Mouse (Mus musculus): ENCODE data around the gene Cep63. TPM values are rescaled to one million over a fixed set of nuclear protein-coding genes. Genes with fewer than 3 reads are reported as not detected.

Cep63 gene
- polyA plus RNA-seq, 1 experiment from 2014 or later, result 53.1 TPM

DNA sequence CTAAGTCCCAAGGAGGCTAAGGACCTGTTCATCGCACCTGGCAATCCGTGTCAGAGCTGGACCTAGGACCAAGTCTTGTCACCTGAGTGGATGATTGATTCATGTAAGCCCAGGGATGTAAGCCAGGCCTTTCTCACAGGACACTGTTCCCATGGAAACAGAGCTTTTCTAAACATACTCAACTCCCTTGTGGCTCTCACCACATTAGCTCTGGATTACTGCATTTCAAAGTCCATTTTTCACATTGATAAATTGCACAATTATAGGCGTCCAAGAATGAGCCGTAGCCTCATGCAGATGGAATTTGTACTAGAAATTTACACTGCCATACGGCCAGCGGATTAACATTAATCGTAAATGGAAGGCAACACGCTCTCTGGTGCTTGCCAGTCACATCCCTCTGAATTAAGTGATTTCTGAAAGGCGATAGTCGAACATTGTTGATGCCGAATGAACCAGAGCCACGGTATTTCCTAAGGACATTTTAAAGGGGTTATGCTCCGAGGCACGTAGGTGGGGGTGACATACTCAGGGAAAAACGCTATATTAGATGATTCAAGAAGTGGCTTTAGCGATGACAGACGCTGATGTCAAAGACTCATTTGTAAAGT is 23.7 kb upstream of the Cep63 start:
- Histone ChIP-seq H3K36me3 (ENCODE audit: control insufficient read depth, insufficient read depth, low read length) (no peaks in the 10 kb centered on the region), H3K4me2 (no peak overlapping the region), H3K27me3 (ENCODE audit: control insufficient read depth, insufficient read depth, low read length) (no peaks in the 10 kb centered on the region), H3K4me3 (ENCODE audit: low read depth, low read length) (no peak overlapping the region), H3K9ac (ENCODE audit: low read length) (no peak overlapping the region), H3K4me1 (ENCODE audit: control insufficient read depth, insufficient read depth, low read length) (peaks cover 12% of the 10 kb centered on the region; the same call in 1 of the 2 replicates), H3K9me3 (ENCODE audit: control insufficient read depth, low read length) (no peaks in the 10 kb centered on the region), H3K27ac (ENCODE audit: low read depth, low read length) (no peak overlapping the region)
- WGBS, result 61% methylated on average over 17 of the region's 17 CpGs
- peak; percentile 74; the same call in 1 of the 2 replicates for ATAC-seq (ENCODE audit: low FRiP score)
- no peak for DNase-seq (ENCODE audit: low spot score, missing footprints)

DNA sequence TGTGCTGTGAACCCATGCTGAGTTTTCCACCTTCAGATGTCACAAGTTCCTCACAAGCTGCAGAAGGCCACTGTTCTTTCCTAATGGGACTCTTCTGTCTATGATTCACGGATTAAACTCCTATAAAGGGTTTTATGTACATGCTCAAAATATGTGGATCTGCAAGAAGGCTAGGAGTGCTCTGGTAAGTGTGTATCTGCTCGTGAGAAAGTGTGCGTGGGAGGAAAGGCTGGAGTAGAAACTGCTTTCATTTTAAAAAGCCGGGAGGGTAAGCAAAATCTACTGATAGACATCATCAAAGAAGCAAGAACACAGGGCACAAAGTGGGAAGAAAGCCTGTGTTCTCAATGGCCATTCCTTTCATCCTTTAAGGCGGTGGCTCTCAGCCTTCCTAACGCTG is 20.7 kb upstream of the Cep63 start:
- ATAC-seq (ENCODE audit: low FRiP score), result no peak
- H3K4me1 ChIP-seq (ENCODE audit: control insufficient read depth, insufficient read depth, low read length), result peaks cover 32% of the 10 kb centered on the region
- 90% methylated on average over 6 of the region's 6 CpGs for WGBS
- no peak overlapping the region for H3K4me2 ChIP-seq
- H3K27me3 ChIP-seq (ENCODE audit: control insufficient read depth, insufficient read depth, low read length), result no peaks in the 10 kb centered on the region
- H3K4me3 ChIP-seq (ENCODE audit: low read depth, low read length), result no peak overlapping the region
- H3K9ac ChIP-seq (ENCODE audit: low read length), result no peak overlapping the region
- no peaks in the 10 kb centered on the region for H3K9me3 ChIP-seq (ENCODE audit: control insufficient read depth, low read length)
- H3K36me3 ChIP-seq (ENCODE audit: control insufficient read depth, insufficient read depth, low read length), result no peaks in the 10 kb centered on the region
- H3K27ac ChIP-seq (ENCODE audit: low read depth, low read length), result no peak overlapping the region
- no peak for DNase-seq (ENCODE audit: low spot score, missing footprints)

DNA sequence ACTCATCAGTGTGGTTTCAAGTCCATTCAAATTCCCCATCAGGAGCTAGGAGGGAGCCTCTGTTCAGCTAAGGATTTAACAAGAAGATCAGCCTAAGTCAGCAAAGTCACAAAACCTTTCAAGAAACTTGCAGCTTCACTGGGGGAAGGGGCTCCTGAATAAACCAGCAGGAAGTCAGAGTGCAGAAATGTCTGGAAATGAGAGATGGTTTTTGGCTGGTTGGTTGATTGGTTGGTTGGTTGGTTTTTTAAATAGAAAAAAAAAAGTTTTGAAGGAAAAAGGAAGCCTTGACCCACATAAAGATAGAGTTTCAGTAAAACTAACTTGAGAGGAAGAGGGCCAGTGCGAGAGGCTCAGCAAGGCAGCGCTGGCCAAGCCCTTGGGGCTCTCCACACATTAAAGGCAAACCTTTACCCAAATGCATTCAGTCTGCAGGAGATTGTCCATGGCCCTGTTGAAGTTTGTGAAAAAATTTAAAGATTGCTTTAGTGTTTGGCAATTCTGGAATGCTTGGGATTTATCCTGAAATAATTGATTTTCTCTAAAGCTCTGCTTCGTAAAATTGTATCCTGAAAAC is 18.9 kb upstream of the Cep63 start:
- no peak overlapping the region for H3K4me3 ChIP-seq (ENCODE audit: low read depth, low read length)
- H3K27ac ChIP-seq (ENCODE audit: low read depth, low read length), result no peak overlapping the region
- DNase-seq (ENCODE audit: low spot score, missing footprints) (no peak), ATAC-seq (ENCODE audit: low FRiP score) (no peak)
- H3K9me3 ChIP-seq (ENCODE audit: control insufficient read depth, low read length), result no peaks in the 10 kb centered on the region
- no peaks in the 10 kb centered on the region for H3K27me3 ChIP-seq (ENCODE audit: control insufficient read depth, insufficient read depth, low read length)
- peaks cover 26% of the 10 kb centered on the region for H3K4me1 ChIP-seq (ENCODE audit: control insufficient read depth, insufficient read depth, low read length)
- no peaks in the 10 kb centered on the region for H3K36me3 ChIP-seq (ENCODE audit: control insufficient read depth, insufficient read depth, low read length)
- WGBS, result 79% methylated on average over 3 of the region's 3 CpGs
- no peak overlapping the region for H3K4me2 ChIP-seq
- H3K9ac ChIP-seq (ENCODE audit: low read length), result no peak overlapping the region

DNA sequence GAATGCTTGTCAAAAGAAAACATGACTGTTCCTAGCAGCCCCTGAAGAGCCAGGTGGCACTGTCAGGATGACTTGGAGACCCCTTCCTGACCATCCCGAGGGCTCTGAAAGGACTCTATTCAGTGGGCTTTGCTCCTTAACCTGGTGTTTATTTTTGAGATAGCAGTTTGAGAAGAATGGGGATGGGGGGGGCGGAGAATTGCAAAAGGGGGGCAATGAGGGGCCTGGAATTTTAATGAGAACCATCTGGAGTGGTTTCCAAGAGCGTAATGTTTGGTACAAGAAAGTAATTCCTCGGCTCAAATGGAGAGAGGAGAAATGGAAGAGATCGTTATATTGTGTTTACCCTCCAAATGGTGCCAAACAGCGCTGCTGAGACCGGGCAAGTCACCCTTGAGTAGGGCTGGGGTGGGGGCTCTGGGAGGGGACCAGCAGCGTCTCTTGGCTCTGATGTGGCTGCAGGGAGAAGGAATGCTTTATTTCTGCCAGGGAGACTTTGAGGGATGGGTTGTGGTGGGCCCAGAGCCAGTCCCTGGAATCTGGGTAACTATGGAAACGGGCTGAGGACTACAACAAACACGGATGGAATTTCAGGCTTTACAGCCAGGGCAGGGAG is 17.3 kb upstream of the Cep63 start:
- DNase-seq (ENCODE audit: low spot score, missing footprints), result peak; percentile 94
- Histone ChIP-seq H3K4me3 (ENCODE audit: low read depth, low read length) (no peak overlapping the region), H3K27ac (ENCODE audit: low read depth, low read length) (peak overlapping the region; percentile 58; the same call in 1 of the 2 replicates), H3K36me3 (ENCODE audit: control insufficient read depth, insufficient read depth, low read length) (no peaks in the 10 kb centered on the region), H3K27me3 (ENCODE audit: control insufficient read depth, insufficient read depth, low read length) (no peaks in the 10 kb centered on the region), H3K9ac (ENCODE audit: low read length) (peak overlapping the region; percentile 33; the same call in 1 of the 2 replicates), H3K9me3 (ENCODE audit: control insufficient read depth, low read length) (no peaks in the 10 kb centered on the region), H3K4me2 (peak overlapping the region; percentile 29; the same call in 1 of the 2 replicates), H3K4me1 (ENCODE audit: control insufficient read depth, insufficient read depth, low read length) (peaks cover 20% of the 10 kb centered on the region)
- whole genome bisulfite sequencing, result 13% methylated on average over 10 of the region's 10 CpGs
- ATAC-seq (ENCODE audit: low FRiP score), result peak; percentile 89

DNA sequence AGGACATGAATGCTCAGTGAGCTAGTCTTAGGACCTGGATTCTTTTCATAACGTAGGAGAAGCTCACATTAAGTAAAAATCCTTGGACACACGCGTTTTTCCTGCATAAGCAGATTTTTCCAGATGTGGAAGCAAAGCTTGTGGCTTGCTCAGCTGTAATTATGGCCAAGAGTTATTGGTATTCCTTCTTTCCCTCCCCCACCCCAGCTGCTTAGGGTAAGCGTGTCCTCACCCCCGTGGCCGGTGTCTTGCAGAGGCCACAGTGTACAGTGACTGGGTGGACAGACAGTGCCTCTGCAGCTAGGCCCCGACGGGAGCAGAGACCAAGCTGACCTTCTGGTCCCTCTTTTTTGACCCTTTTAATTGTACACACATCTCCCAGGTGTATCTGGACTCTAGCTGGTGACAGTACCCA is 16.7 kb upstream of the Cep63 start:
- no peaks in the 10 kb centered on the region for H3K27me3 ChIP-seq (ENCODE audit: control insufficient read depth, insufficient read depth, low read length)
- peaks cover 20% of the 10 kb centered on the region for H3K4me1 ChIP-seq (ENCODE audit: control insufficient read depth, insufficient read depth, low read length)
- H3K4me2 ChIP-seq, result no peak overlapping the region
- no peak overlapping the region; the same call in 1 of the 2 replicates for H3K27ac ChIP-seq (ENCODE audit: low read depth, low read length)
- no peaks in the 10 kb centered on the region for H3K36me3 ChIP-seq (ENCODE audit: control insufficient read depth, insufficient read depth, low read length)
- ATAC-seq (ENCODE audit: low FRiP score) (peak; percentile 43), DNase-seq (ENCODE audit: low spot score, missing footprints) (no peak)
- H3K9me3 ChIP-seq (ENCODE audit: control insufficient read depth, low read length), result no peaks in the 10 kb centered on the region
- H3K9ac ChIP-seq (ENCODE audit: low read length), result peak overlapping the region; percentile 33; the same call in 1 of the 2 replicates
- no peak overlapping the region for H3K4me3 ChIP-seq (ENCODE audit: low read depth, low read length)
- WGBS, result 61% methylated on average over 8 of the region's 8 CpGs

DNA sequence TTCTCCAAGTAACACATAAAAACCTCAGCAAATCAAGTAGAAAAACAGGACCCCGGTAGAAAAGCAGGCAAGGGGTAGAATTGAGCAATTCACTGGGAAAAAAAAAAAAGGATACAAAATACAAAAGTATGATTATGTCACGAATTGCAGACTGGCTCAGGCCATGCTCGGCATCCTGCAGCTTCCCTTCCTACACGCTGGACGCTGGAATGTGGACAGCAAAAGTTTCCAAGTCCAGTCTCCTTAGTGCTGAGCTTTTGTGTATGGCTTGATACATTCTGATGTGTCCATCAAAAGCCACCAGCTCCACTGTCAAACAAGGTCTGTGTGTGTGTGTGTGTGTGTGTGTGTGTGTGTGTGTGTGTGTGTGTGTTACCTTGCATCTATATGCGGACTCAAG is 15.2 kb upstream of the Cep63 start:
- WGBS, result 81% methylated on average over 6 of the region's 6 CpGs
- H3K27me3 ChIP-seq (ENCODE audit: control insufficient read depth, insufficient read depth, low read length), result no peaks in the 10 kb centered on the region
- no peak overlapping the region for H3K9ac ChIP-seq (ENCODE audit: low read length)
- no peaks in the 10 kb centered on the region for H3K9me3 ChIP-seq (ENCODE audit: control insufficient read depth, low read length)
- no peak overlapping the region for H3K4me3 ChIP-seq (ENCODE audit: low read depth, low read length)
- H3K36me3 ChIP-seq (ENCODE audit: control insufficient read depth, insufficient read depth, low read length), result no peaks in the 10 kb centered on the region
- DNase-seq (ENCODE audit: low spot score, missing footprints), result no peak
- no peak overlapping the region for H3K27ac ChIP-seq (ENCODE audit: low read depth, low read length)
- no peak for ATAC-seq (ENCODE audit: low FRiP score)
- no peak overlapping the region for H3K4me2 ChIP-seq
- peaks cover 20% of the 10 kb centered on the region for H3K4me1 ChIP-seq (ENCODE audit: control insufficient read depth, insufficient read depth, low read length)

DNA sequence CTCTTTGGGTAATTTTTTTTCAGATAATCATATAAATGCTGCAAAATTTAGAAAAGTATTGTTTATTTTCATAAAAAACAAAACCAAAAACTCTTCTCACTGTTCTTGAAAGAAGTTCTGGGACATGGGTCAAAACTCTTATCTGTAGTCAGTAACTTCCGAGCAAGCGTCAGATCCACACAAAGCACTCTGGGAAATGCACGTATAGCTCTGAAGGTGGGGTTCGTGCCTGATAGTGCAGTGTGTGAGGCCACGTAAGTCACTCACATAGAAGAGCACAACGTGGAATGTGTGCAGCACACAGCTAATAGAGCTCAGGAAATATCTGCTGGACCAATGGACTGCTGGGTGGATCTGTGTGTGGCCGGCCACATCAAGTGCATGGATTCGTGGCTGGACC is 13.2 kb upstream of the Cep63 start:
- WGBS, result 90% methylated on average over 8 of the region's 8 CpGs
- no peaks in the 10 kb centered on the region for H3K9me3 ChIP-seq (ENCODE audit: control insufficient read depth, low read length)
- H3K4me3 ChIP-seq (ENCODE audit: low read depth, low read length), result no peak overlapping the region
- no peak for DNase-seq (ENCODE audit: low spot score, missing footprints)
- H3K27ac ChIP-seq (ENCODE audit: low read depth, low read length), result no peak overlapping the region
- no peaks in the 10 kb centered on the region for H3K36me3 ChIP-seq (ENCODE audit: control insufficient read depth, insufficient read depth, low read length)
- ATAC-seq (ENCODE audit: low FRiP score), result no peak
- H3K4me2 ChIP-seq, result no peak overlapping the region
- H3K9ac ChIP-seq (ENCODE audit: low read length), result no peak overlapping the region
- H3K27me3 ChIP-seq (ENCODE audit: control insufficient read depth, insufficient read depth, low read length), result no peaks in the 10 kb centered on the region
- H3K4me1 ChIP-seq (ENCODE audit: control insufficient read depth, insufficient read depth, low read length), result peaks cover 17% of the 10 kb centered on the region

DNA sequence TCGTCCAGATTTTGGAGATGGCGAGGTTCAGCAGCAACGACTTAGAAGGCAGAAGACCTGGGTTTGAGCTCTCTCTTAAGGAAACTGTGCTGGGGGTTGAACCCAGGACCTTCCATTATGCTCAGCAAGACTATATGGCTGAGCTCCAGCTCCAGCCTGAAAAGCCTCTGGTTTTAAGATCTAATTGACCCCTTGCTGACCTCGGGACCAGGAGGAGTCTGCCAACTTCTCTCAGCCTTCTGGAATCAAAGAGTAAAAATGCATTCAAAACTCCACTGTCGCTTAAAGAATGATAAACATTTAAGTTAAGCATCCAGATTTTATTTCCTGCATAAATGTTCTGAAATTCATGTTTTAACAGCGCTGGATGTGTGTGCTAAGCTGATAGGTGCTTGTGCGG is 12.6 kb upstream of the Cep63 start:
- Histone ChIP-seq H3K4me2 (no peak overlapping the region), H3K9me3 (ENCODE audit: control insufficient read depth, low read length) (no peaks in the 10 kb centered on the region)
- 78% methylated on average over 7 of the region's 7 CpGs for WGBS

DNA sequence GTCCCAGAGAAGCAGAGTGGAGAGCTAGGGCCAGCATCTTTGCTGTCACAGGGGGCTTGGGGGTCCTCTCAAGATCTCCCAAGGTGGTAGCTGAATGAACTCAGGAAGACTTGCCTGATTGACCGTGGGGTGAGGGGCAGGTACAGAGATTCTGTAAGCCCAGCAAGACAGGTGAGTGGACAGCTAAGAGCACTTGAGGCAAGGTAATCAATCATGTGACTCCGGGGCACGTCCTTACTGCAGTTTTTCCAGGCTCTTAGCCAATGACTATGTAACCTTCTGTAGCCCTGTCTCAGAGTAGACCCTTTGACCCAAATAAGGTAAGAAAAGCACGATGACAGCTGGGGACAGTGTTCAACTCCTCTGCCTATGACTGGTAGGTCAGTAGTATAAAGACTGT is 10.8 kb upstream of the Cep63 start:
- WGBS, result 73% methylated on average over 4 of the region's 4 CpGs
- ATAC-seq (ENCODE audit: low FRiP score), result no peak
- no peak for DNase-seq (ENCODE audit: low spot score, missing footprints)
- Histone ChIP-seq H3K36me3 (ENCODE audit: control insufficient read depth, insufficient read depth, low read length) (no peaks in the 10 kb centered on the region), H3K9me3 (ENCODE audit: control insufficient read depth, low read length) (no peaks in the 10 kb centered on the region), H3K9ac (ENCODE audit: low read length) (no peak overlapping the region), H3K4me2 (no peak overlapping the region), H3K4me3 (ENCODE audit: low read depth, low read length) (no peak overlapping the region), H3K27ac (ENCODE audit: low read depth, low read length) (no peak overlapping the region), H3K4me1 (ENCODE audit: control insufficient read depth, insufficient read depth, low read length) (no peaks in the 10 kb centered on the region), H3K27me3 (ENCODE audit: control insufficient read depth, insufficient read depth, low read length) (no peaks in the 10 kb centered on the region)

More for the DNA sequence above, 12.6 kb upstream of the Cep63 start:
- DNase-seq (ENCODE audit: low spot score, missing footprints), result no peak
- Histone ChIP-seq H3K4me1 (ENCODE audit: control insufficient read depth, insufficient read depth, low read length) (peaks cover 12% of the 10 kb centered on the region), H3K27me3 (ENCODE audit: control insufficient read depth, insufficient read depth, low read length) (no peaks in the 10 kb centered on the region), H3K36me3 (ENCODE audit: control insufficient read depth, insufficient read depth, low read length) (no peaks in the 10 kb centered on the region), H3K27ac (ENCODE audit: low read depth, low read length) (no peak overlapping the region), H3K4me3 (ENCODE audit: low read depth, low read length) (no peak overlapping the region), H3K9ac (ENCODE audit: low read length) (no peak overlapping the region)
- ATAC-seq (ENCODE audit: low FRiP score), result no peak

Data from midbrain, embryonic 11.5 days (tissue).